Mouse (Mus musculus) liver, embryonic 12.5 days (tissue): ENCODE measurements at regions not wholly inside any gene's neighbourhood (a gene's known extent, or its start where the extent isn't known, plus 50 kb on each side); places are given as distances from the start of the nearest gene placed in this dataset.

Experiments
- ATAC-seq: fragments of 200-750 bp; cut with Nextera tagmentation; 2 replicates; pipeline ENCODE4 v1.8.0; 2017; ENCODE audit warnings: moderate number of reproducible peaks, mild to moderate bottlenecking, moderate library complexity
- H3K27ac ChIP-seq: fragments of 300-500 bp; sonication (generic); 2 replicates; pipeline ENCODE4 v1.5.1; 2016; ENCODE audit warnings: mild to moderate bottlenecking
- H3K27me3 ChIP-seq: fragments of 300-500 bp; sonication (generic); replicated peaks from 2 replicates; pipeline ENCODE4 v1.6.1; 2016; ENCODE audit warnings: mild to moderate bottlenecking, moderate library complexity
- H3K36me3 ChIP-seq: fragments of 300-500 bp; sonication (generic); 2 replicates; pipeline ENCODE4 v1.6.1; 2016; ENCODE audit warnings: mild to moderate bottlenecking, moderate library complexity
- H3K4me1 ChIP-seq: fragments of 300-500 bp; sonication (generic); 2 replicates; pipeline ENCODE4 v1.6.1; 2016
- H3K4me2 ChIP-seq: fragments of 300-500 bp; sonication (generic); 2 replicates; pipeline ENCODE4 v1.6.1; 2016; ENCODE audit warnings: mild to moderate bottlenecking, moderate library complexity
- H3K4me3 ChIP-seq: fragments of 300-500 bp; sonication (generic); 2 replicates; pipeline ENCODE4 v1.5.1; 2016; ENCODE audit warnings: mild to moderate bottlenecking, moderate library complexity
- H3K9ac ChIP-seq: fragments of 300-500 bp; sonication (generic); 2 replicates; pipeline ENCODE4 v1.6.1; 2016; ENCODE audit warnings: mild to moderate bottlenecking, moderate library complexity
- H3K9me3 ChIP-seq: fragments of 300-500 bp; sonication (generic); replicated peaks from 2 replicates; pipeline ENCODE4 v1.6.1; 2016; ENCODE audit warnings: mild to moderate bottlenecking, moderate library complexity
- WGBS: fragments of 180-500 bp; shearing (Covaris S2); methylation state at CpG from one replicate; pipeline ENCODE4 v1.1.7; 2016; ENCODE audit not compliant: insufficient replicate concordance; 5-methylcytosine and 5-hydroxymethylcytosine counted together

GRCm38 (mm10) chr2:92756491-92756890, 157.0 kb downstream of the Chst1 start:
- ATAC-seq, result no peak
- 88% methylated on average over 1 of the region's 1 CpGs for WGBS
- Histone ChIP-seq H3K4me2 (no peak overlapping the region), H3K36me3 (no peaks in the 10 kb centered on the region), H3K9me3 (no peaks in the 10 kb centered on the region), H3K9ac (no peak overlapping the region), H3K4me1 (peaks cover 3% of the 10 kb centered on the region; the same call in 1 of the 2 replicates), H3K27ac (no peak overlapping the region), H3K4me3 (no peak overlapping the region), H3K27me3 (no peaks in the 10 kb centered on the region)

GRCm38 (mm10) chr2:92758775-92759174, 156.1 kb upstream of the Syt13 start:
- Histone ChIP-seq H3K4me3 (no peak overlapping the region), H3K9ac (no peak overlapping the region), H3K36me3 (no peaks in the 10 kb centered on the region), H3K27ac (no peak overlapping the region), H3K4me1 (no peaks in the 10 kb centered on the region), H3K9me3 (no peaks in the 10 kb centered on the region), H3K4me2 (no peak overlapping the region), H3K27me3 (no peaks in the 10 kb centered on the region)
- no peak for ATAC-seq
- 28% methylated on average over 3 of the region's 3 CpGs for WGBS

- Histone ChIP-seq H3K9ac (no peak overlapping the region), H3K4me3 (no peak overlapping the region), H3K9me3 (no peaks in the 10 kb centered on the region), H3K4me2 (no peak overlapping the region), H3K36me3 (no peaks in the 10 kb centered on the region), H3K4me1 (no peaks in the 10 kb centered on the region), H3K27me3 (no peaks in the 10 kb centered on the region), H3K27ac (no peak overlapping the region)
- ATAC-seq, result no peak
- whole genome bisulfite sequencing, result 48% methylated on average over 1 of the region's 1 CpGs
Measured at GRCm38 (mm10) chr2:92763881-92764635, 150.8 kb upstream of the Syt13 start.

GRCm38 (mm10) chr2:92767476-92768005, 147.4 kb upstream of the Syt13 start:
- no peak overlapping the region for H3K27ac ChIP-seq
- WGBS, result 72% methylated on average over 5 of the region's 5 CpGs
- no peak overlapping the region for H3K9ac ChIP-seq
- no peak overlapping the region for H3K4me3 ChIP-seq
- no peaks in the 10 kb centered on the region for H3K4me1 ChIP-seq
- H3K27me3 ChIP-seq, result no peaks in the 10 kb centered on the region
- no peaks in the 10 kb centered on the region for H3K9me3 ChIP-seq
- no peaks in the 10 kb centered on the region for H3K36me3 ChIP-seq
- ATAC-seq, result no peak
- H3K4me2 ChIP-seq, result no peak overlapping the region

- Histone ChIP-seq H3K9ac (no peak overlapping the region), H3K4me1 (no peaks in the 10 kb centered on the region), H3K9me3 (no peaks in the 10 kb centered on the region), H3K36me3 (no peaks in the 10 kb centered on the region), H3K4me3 (no peak overlapping the region), H3K4me2 (no peak overlapping the region), H3K27me3 (no peaks in the 10 kb centered on the region), H3K27ac (no peak overlapping the region)
- WGBS, result 37% methylated on average over 2 of the region's 2 CpGs
- ATAC-seq, result no peak
Measured at GRCm38 (mm10) chr2:92768088-92768487, 146.8 kb upstream of the Syt13 start.

GRCm38 (mm10) chr2:92769061-92769460, 145.8 kb upstream of the Syt13 start:
- H3K4me1 ChIP-seq, result no peaks in the 10 kb centered on the region
- H3K4me3 ChIP-seq, result no peak overlapping the region
- no peak for ATAC-seq
- WGBS, result 38% methylated on average over 3 of the region's 3 CpGs
- no peaks in the 10 kb centered on the region for H3K9me3 ChIP-seq
- no peak overlapping the region for H3K4me2 ChIP-seq
- H3K9ac ChIP-seq, result no peak overlapping the region
- no peaks in the 10 kb centered on the region for H3K27me3 ChIP-seq
- H3K27ac ChIP-seq, result no peak overlapping the region
- H3K36me3 ChIP-seq, result no peaks in the 10 kb centered on the region

GRCm38 (mm10) chr2:92770098-92770497, 144.8 kb upstream of the Syt13 start:
- no peaks in the 10 kb centered on the region for H3K27me3 ChIP-seq
- ATAC-seq, result no peak
- no peak overlapping the region for H3K4me3 ChIP-seq
- H3K9me3 ChIP-seq, result no peaks in the 10 kb centered on the region
- H3K36me3 ChIP-seq, result no peaks in the 10 kb centered on the region
- H3K4me2 ChIP-seq, result no peak overlapping the region
- 72% methylated on average over 5 of the region's 5 CpGs for WGBS
- H3K27ac ChIP-seq, result no peak overlapping the region
- no peak overlapping the region for H3K9ac ChIP-seq
- H3K4me1 ChIP-seq, result no peaks in the 10 kb centered on the region

GRCm38 (mm10) chr2:92772623-92773022, 142.3 kb upstream of the Syt13 start:
- Histone ChIP-seq H3K9ac (no peak overlapping the region), H3K4me2 (no peak overlapping the region), H3K36me3 (no peaks in the 10 kb centered on the region), H3K4me3 (no peak overlapping the region), H3K27ac (no peak overlapping the region), H3K4me1 (no peaks in the 10 kb centered on the region), H3K9me3 (no peaks in the 10 kb centered on the region), H3K27me3 (no peaks in the 10 kb centered on the region)
- no peak for ATAC-seq
- 59% methylated on average over 7 of the region's 7 CpGs for WGBS

GRCm38 (mm10) chr2:92776497-92776896, 138.4 kb upstream of the Syt13 start:
- Histone ChIP-seq H3K4me1 (no peaks in the 10 kb centered on the region), H3K27ac (no peak overlapping the region), H3K27me3 (no peaks in the 10 kb centered on the region), H3K9me3 (no peaks in the 10 kb centered on the region), H3K9ac (no peak overlapping the region), H3K4me3 (no peak overlapping the region), H3K4me2 (no peak overlapping the region), H3K36me3 (no peaks in the 10 kb centered on the region)
- 73% methylated on average over 2 of the region's 2 CpGs for WGBS
- ATAC-seq, result no peak

GRCm38 (mm10) chr2:92779101-92779500, 135.8 kb upstream of the Syt13 start:
- H3K4me3 ChIP-seq, result no peak overlapping the region
- H3K4me1 ChIP-seq, result no peaks in the 10 kb centered on the region
- H3K9me3 ChIP-seq, result no peaks in the 10 kb centered on the region
- 29% methylated on average over 1 of the region's 1 CpGs for WGBS
- H3K36me3 ChIP-seq, result no peaks in the 10 kb centered on the region
- no peak for ATAC-seq
- H3K27me3 ChIP-seq, result no peaks in the 10 kb centered on the region
- no peak overlapping the region for H3K27ac ChIP-seq
- no peak overlapping the region for H3K4me2 ChIP-seq
- H3K9ac ChIP-seq, result no peak overlapping the region

GRCm38 (mm10) chr2:92780021-92780420, 134.9 kb upstream of the Syt13 start:
- Histone ChIP-seq H3K4me2 (no peak overlapping the region), H3K4me3 (no peak overlapping the region), H3K4me1 (no peaks in the 10 kb centered on the region), H3K27ac (no peak overlapping the region), H3K27me3 (no peaks in the 10 kb centered on the region), H3K9ac (no peak overlapping the region), H3K36me3 (no peaks in the 10 kb centered on the region), H3K9me3 (no peaks in the 10 kb centered on the region)
- 63% methylated on average over 1 of the region's 1 CpGs for WGBS
- no peak for ATAC-seq

- H3K4me1 ChIP-seq, result no peaks in the 10 kb centered on the region
- H3K9me3 ChIP-seq, result no peaks in the 10 kb centered on the region
- no peak overlapping the region for H3K4me3 ChIP-seq
- no peak for ATAC-seq
- H3K4me2 ChIP-seq, result no peak overlapping the region
- H3K27me3 ChIP-seq, result no peaks in the 10 kb centered on the region
- H3K9ac ChIP-seq, result no peak overlapping the region
- WGBS, result 51% methylated on average over 5 of the region's 5 CpGs
- H3K36me3 ChIP-seq, result no peaks in the 10 kb centered on the region
- H3K27ac ChIP-seq, result no peak overlapping the region
Measured at GRCm38 (mm10) chr2:92781451-92781850, 133.4 kb upstream of the Syt13 start.

- Histone ChIP-seq H3K27ac (no peak overlapping the region), H3K4me3 (no peak overlapping the region), H3K4me2 (no peak overlapping the region), H3K27me3 (no peaks in the 10 kb centered on the region), H3K9ac (no peak overlapping the region), H3K4me1 (no peaks in the 10 kb centered on the region), H3K36me3 (no peaks in the 10 kb centered on the region), H3K9me3 (no peaks in the 10 kb centered on the region)
- WGBS, result 32% methylated on average over 4 of the region's 4 CpGs
- no peak for ATAC-seq
Measured at GRCm38 (mm10) chr2:92782621-92783020, 132.3 kb upstream of the Syt13 start.
